Mouse (Mus musculus): Measurements from ENCODE around the gene Stim1. TPM values are rescaled to one million over a fixed set of nuclear protein-coding genes. Genes with fewer than 3 reads are reported as not detected.

Gene Stim1
- polyA plus RNA-seq, 1 experiment: 84.9 TPM

DNA sequence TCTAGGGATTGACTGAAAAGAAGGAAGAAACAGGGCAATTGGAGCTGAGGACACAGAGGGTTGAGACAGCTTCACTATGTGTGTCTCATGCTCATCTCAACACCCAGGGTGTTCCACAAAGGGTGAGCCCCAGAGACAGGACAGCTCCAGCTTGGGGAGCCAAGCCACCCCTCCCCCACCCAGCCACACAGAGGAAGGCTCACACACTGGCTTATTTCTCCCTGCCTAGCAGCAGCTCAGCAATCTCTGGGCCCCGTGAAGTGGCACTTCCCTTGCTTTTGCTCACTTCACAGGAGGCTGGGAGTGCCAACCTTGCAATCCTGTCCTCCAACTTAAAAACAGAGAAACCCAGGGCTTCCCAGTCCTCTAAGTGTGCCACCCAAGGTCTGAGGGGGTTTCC, 21.8 kb upstream of the Stim1 start:
- Histone ChIP-seq H3K27ac (ENCODE audit: insufficient read depth, low read length) (peak overlapping the region; percentile 52; the same call in 1 of the 2 replicates), H3K4me3 (replicated peaks; ENCODE audit: insufficient read depth, low read depth, low read length) (no peak overlapping the region), H3K4me1 (ENCODE audit: control insufficient read depth, insufficient read depth, low read length) (no peaks in the 10 kb centered on the region; the same call in 1 of the 2 replicates), H3K27me3 (ENCODE audit: control insufficient read depth, insufficient read depth, low read length) (no peaks in the 10 kb centered on the region)
- whole genome bisulfite sequencing: 18% methylated on average over 1 of the region's 1 CpGs
- DNase-seq: peak in 1 of 2 experiments; percentile 42
- TF ChIP-seq POLR2A (IDR thresholded peaks at IDR 0.05; ENCODE audit: borderline replicate concordance, insufficient read depth, low read length): no peak
- TF ChIP-seq CTCF (IDR thresholded peaks at IDR 0.05; ENCODE audit: borderline replicate concordance, insufficient read depth, low read depth, low read length): no peak

DNA sequence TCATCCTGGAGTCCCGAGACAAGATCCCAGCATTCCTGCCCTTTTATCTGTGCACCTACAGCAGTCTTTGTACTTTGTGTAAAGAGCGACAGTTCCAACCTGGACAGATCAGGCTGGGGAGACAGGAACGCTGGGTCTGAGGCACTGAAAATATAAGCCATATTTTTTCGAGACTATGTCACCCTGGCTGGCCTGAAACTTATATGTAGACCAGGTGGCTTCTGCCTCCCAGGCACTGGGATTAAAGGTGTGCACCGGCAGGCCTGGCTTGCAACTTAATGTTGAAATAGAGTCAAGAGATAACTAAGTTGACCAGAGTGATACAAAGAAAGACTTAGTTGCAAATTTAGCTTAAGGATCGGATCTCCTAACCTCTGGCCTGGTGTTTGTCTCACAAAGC, 21.3 kb upstream of the Stim1 start:
- Histone ChIP-seq H3K4me3 (replicated peaks; ENCODE audit: insufficient read depth, low read depth, low read length) (no peak overlapping the region), H3K27me3 (ENCODE audit: control insufficient read depth, insufficient read depth, low read length) (no peaks in the 10 kb centered on the region), H3K4me1 (ENCODE audit: control insufficient read depth, insufficient read depth, low read length) (no peaks in the 10 kb centered on the region; the same call in 1 of the 2 replicates), H3K27ac (ENCODE audit: insufficient read depth, low read length) (peak overlapping the region; percentile 52; the same call in 1 of the 2 replicates)
- 72% methylated on average over 6 of the region's 6 CpGs for WGBS
- no peak for DNase-seq
- no peak for TF ChIP-seq CTCF (IDR thresholded peaks at IDR 0.05; ENCODE audit: borderline replicate concordance, insufficient read depth, low read depth, low read length)

DNA sequence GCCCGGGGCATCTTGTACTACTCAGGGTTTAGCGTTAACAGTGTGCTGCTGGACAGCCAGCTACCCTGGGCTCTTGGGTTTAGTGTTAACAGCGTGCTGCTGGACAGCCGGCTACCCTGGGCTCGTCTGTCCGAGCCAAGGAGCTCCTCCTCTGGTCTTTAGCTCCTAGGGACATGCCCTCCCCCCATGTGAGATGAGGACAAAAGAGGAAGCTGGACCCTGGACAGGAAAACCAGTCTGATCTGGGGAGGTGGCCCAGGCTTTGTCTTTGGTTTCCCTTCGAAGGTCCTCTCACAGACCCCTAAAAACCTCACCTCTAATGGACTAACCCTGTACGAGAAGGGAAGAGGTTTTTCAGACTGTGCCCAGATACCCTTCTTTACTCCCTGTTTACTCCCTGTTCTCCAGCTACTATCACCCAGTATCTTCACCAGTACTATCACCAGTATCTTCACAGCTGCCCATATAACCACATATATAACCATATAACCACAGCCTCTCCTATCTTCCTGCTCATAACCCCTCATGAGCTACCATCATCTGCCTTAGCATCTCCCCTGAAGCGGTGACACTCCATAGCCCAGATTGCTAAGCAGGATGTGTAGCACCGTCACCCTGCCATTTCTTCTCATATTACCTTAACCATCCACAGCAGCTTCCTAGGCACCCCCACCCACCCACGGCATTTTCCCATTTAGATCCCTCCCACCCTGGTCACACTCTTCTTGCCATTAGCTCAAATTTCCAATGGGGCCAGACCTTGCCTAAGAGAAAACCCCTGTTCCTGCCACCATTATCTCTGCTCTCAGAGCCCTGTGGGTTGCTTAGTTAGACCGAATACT, 20.4 kb upstream of the Stim1 start:
- peak overlapping the region; percentile 53; the same call in 1 of the 2 replicates for H3K27ac ChIP-seq (ENCODE audit: insufficient read depth, low read length)
- no peak overlapping the region for H3K4me3 ChIP-seq (replicated peaks; ENCODE audit: insufficient read depth, low read depth, low read length)
- no peak for DNase-seq
- TF ChIP-seq CTCF (IDR thresholded peaks at IDR 0.05; ENCODE audit: borderline replicate concordance, insufficient read depth, low read depth, low read length): no peak
- no peak for TF ChIP-seq POLR2A (IDR thresholded peaks at IDR 0.05; ENCODE audit: borderline replicate concordance, insufficient read depth, low read length)
- no peaks in the 10 kb centered on the region for H3K4me1 ChIP-seq (ENCODE audit: control insufficient read depth, insufficient read depth, low read length)
- H3K27me3 ChIP-seq (ENCODE audit: control insufficient read depth, insufficient read depth, low read length): no peaks in the 10 kb centered on the region
- 63% methylated on average over 12 of the region's 12 CpGs for WGBS

GRCm38 (mm10) chr7:102248691-102249404, 18.8 kb upstream of the Stim1 start:
- no peaks in the 10 kb centered on the region for H3K27me3 ChIP-seq (ENCODE audit: control insufficient read depth, insufficient read depth, low read length)
- no peaks in the 10 kb centered on the region for H3K4me1 ChIP-seq (ENCODE audit: control insufficient read depth, insufficient read depth, low read length)
- H3K27ac ChIP-seq (ENCODE audit: insufficient read depth, low read length): 0 out of 2 replicates have a peak overlapping the region, but pooled peaks have one; percentile 40
- DNase-seq: no peak
- TF ChIP-seq CTCF (IDR thresholded peaks at IDR 0.05; ENCODE audit: borderline replicate concordance, insufficient read depth, low read depth, low read length) (no peak), POLR2A (IDR thresholded peaks at IDR 0.05; ENCODE audit: borderline replicate concordance, insufficient read depth, low read length) (no peak)
- WGBS: 25% methylated on average over 16 of the region's 16 CpGs
- H3K4me3 ChIP-seq (replicated peaks; ENCODE audit: insufficient read depth, low read depth, low read length): peak overlapping the region; percentile 62

DNA sequence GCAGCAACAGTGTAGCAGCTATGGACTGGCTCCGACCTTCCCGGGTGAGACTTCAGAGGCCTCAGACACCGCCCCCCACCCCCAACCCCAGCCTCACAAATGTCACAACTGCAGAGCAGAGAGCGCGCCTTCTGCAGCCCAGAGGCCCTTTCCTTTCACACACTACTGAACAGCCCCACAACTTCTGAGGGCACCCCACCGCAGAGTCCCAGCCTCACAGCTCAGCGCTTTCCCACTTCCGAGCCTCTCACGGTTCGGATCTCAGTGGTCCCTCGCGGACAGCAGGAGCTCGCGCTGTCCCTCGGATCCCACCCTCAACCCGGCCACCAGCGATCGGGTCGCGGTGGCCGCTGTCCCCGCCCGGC, 18.1 kb upstream of the Stim1 start:
- Histone ChIP-seq H3K4me3 (replicated peaks; ENCODE audit: insufficient read depth, low read depth, low read length) (peak overlapping the region; percentile 62), H3K27ac (ENCODE audit: insufficient read depth, low read length) (no peak overlapping the region; the same call in 1 of the 2 replicates), H3K27me3 (ENCODE audit: control insufficient read depth, insufficient read depth, low read length) (no peaks in the 10 kb centered on the region), H3K4me1 (ENCODE audit: control insufficient read depth, insufficient read depth, low read length) (no peaks in the 10 kb centered on the region)
- under 1% methylated on average over 23 of the region's 23 CpGs for WGBS
- TF ChIP-seq POLR2A (IDR thresholded peaks at IDR 0.05; ENCODE audit: borderline replicate concordance, insufficient read depth, low read length) (no peak), CTCF (IDR thresholded peaks at IDR 0.05; ENCODE audit: borderline replicate concordance, insufficient read depth, low read depth, low read length) (no peak)
- DNase-seq: no peak

- Histone ChIP-seq H3K4me1 (ENCODE audit: control insufficient read depth, insufficient read depth, low read length) (no peaks in the 10 kb centered on the region), H3K27me3 (ENCODE audit: control insufficient read depth, insufficient read depth, low read length) (no peaks in the 10 kb centered on the region), H3K27ac (ENCODE audit: insufficient read depth, low read length) (peak overlapping the region; percentile 82), H3K4me3 (replicated peaks; ENCODE audit: insufficient read depth, low read depth, low read length) (peak overlapping the region; percentile 66)
- under 1% methylated on average over 36 of the region's 49 CpGs for WGBS
- peak; percentile 67; the same call in 1 of the 2 replicates for TF ChIP-seq POLR2A (IDR thresholded peaks at IDR 0.05; ENCODE audit: borderline replicate concordance, insufficient read depth, low read length)
- no peak for TF ChIP-seq CTCF (IDR thresholded peaks at IDR 0.05; ENCODE audit: borderline replicate concordance, insufficient read depth, low read depth, low read length)
- DNase-seq: peak; percentile 74 to 78
Measured at GRCm38 (mm10) chr7:102249896-102250630, 17.5 kb upstream of the Stim1 start.

DNA sequence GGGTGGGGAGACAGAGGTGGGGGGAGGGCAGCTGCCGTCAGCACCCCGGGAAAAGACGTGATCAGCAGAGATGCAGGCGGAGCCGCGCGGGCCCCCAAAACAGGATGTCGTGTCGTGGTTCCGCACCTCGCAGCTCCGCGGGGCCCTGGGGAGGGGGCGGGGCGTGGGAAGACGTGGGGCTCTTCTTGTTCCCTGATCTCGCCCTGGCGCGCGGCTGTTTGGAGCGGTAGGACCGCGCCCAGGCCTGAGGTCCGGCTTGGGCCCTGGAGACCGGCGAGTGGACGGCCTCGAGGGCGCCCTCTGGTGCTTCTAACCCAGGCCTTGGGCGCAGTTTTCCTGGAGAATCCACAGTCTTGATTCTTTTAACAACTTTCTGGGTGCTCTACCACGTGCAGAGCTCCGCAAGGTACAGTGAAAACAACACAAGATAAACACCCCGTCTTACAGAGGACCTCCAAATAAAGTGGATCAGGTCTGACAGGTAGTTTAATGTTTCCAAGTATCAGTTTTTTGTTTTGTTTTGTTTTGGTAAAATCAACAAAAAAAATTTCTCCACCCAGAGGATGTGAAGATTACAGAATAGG, 16.9 kb upstream of the Stim1 start:
- DNase-seq: peak; percentile 89 to 92
- WGBS: under 1% methylated on average over 33 of the region's 33 CpGs
- peak overlapping the region; percentile 66 for H3K4me3 ChIP-seq (replicated peaks; ENCODE audit: insufficient read depth, low read depth, low read length)
- no peaks in the 10 kb centered on the region for H3K27me3 ChIP-seq (ENCODE audit: control insufficient read depth, insufficient read depth, low read length)
- H3K4me1 ChIP-seq (ENCODE audit: control insufficient read depth, insufficient read depth, low read length): no peaks in the 10 kb centered on the region
- TF ChIP-seq CTCF (IDR thresholded peaks at IDR 0.05; ENCODE audit: borderline replicate concordance, insufficient read depth, low read depth, low read length) (peak; percentile 72), POLR2A (IDR thresholded peaks at IDR 0.05; ENCODE audit: borderline replicate concordance, insufficient read depth, low read length) (0 out of 2 replicates have a peak, but pooled peaks have one; percentile 35)
- H3K27ac ChIP-seq (ENCODE audit: insufficient read depth, low read length): peak overlapping the region; percentile 82
